Mouse (Mus musculus) stomach, adult 2 months (tissue): ENCODE results near the gene Kifap3. TPM values are rescaled to one million over a fixed set of nuclear protein-coding genes. Genes with fewer than 3 reads are reported as not detected.

ENCODE experiments used
- polyA plus RNA-seq: library from polyadenylated mRNA; depleted of rRNA; stranded (reverse); fragments of >200 nt; gene quantifications from 2 replicates; pipeline ENCODE4 v1.2.3, GENCODE M21; 2012; rRNA removed

Gene Kifap3
- polyA plus RNA-seq: 0.67 and 0.94 TPM in 2 replicates

GRCm38 (mm10) chr1:163779336-163780115, at the start of gene Kifap3:
TSS of gene Kifap3 (plus strand) at chr1:163779583.

DNA sequence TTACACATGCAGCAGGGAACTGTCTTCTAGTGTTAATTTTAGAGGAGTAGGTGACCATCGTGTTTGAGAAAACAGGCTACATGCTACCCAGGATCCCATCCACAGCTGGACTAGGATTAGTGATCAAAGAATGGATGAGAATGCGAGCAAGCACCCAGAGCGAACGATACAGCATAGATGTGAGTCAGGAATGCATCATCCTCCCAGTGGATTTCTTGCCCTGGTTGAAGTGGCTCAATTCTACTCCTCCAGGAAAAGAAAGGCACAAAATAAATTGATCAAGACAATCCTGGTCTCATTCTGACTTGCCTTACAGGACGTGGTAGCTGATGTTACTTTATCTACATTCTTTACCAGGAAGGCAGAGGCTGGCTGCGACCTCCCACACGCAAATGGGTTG, 149.5 kb downstream of the Kifap3 start, which contains the start of gene Scyl3:
Scyl3 (plus strand) TSS at position 255 of the 400 bp plus-strand sequence.

Other genes with a start within 250 kb of the Kifap3 start
- not detected in 2 replicates for gene Mettl11b, start 54.4 kb upstream of the Kifap3 start, polyA plus RNA-seq
- 1.7 and 2.6 TPM in 2 replicates for gene Scyl3, start 149.5 kb downstream of the Kifap3 start, polyA plus RNA-seq
- 0.11 and 0.23 TPM in 2 replicates for gene BC055324, start 215.2 kb downstream of the Kifap3 start, polyA plus RNA-seq
- 0.04 TPM in 1 of 2 replicates, not detected in the other for gene Mettl18, start 215.3 kb downstream of the Kifap3 start, polyA plus RNA-seq